Mouse (Mus musculus): ENCODE data around the gene Wdr24. TPM values are rescaled to one million over a fixed set of nuclear protein-coding genes. Genes with fewer than 3 reads are reported as not detected.
A peak's percentile ranks its signal among the peaks of the same experiment; 100 is the strongest.
"Not testable (repeated sequence)": the region's sequence is repeated elsewhere in the genome, so short reads cannot be mapped to it uniquely, and the experiment has no call there.

Gene Wdr24
- total RNA-seq, 2 experiments from 2014 or later, result 14.8 to 16.9 TPM

DNA sequence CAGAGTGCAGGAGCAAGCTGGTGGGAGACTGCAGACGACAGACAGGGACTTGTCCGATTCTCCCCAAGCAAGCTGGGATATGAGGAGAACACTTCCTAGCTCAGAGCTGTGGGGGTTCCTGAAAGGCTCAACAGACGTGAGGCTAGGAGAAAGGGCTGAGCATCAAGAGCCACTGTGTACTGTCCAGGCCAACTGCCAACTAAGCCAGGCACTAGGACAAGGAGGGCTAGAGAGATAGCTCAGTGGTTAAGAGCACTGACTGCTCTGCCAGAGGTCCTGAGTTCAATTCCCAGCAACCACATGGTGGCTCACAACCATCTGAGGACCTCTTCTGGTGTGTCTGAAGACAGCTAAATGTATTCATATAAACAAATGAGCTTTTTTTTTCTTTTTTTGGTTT, 19.1 kb downstream of the Wdr24 start:
- ATAC-seq (replicated peaks; ENCODE audit: poor library complexity, severe bottlenecking), result no peak

DNA sequence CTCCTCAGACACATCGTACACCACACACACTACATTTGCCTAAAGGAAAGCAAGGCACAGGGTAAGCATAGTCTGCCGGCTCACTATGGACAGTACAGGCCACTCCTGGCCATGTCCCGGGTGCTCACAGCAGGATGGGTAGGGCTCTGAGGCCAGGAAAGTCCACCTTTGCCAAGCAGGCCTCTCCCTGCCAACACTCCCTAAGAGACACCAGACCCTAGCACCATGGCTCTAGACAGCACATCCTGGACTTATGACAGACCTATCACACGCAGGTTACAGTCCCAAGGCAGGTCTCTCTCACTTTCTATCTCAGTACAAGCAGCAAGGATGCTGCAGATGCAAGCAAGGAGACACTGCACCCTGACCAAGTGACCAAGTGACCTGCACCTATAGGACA, 19.7 kb downstream of the Wdr24 start:
- no peak for ATAC-seq (replicated peaks; ENCODE audit: poor library complexity, severe bottlenecking)

DNA sequence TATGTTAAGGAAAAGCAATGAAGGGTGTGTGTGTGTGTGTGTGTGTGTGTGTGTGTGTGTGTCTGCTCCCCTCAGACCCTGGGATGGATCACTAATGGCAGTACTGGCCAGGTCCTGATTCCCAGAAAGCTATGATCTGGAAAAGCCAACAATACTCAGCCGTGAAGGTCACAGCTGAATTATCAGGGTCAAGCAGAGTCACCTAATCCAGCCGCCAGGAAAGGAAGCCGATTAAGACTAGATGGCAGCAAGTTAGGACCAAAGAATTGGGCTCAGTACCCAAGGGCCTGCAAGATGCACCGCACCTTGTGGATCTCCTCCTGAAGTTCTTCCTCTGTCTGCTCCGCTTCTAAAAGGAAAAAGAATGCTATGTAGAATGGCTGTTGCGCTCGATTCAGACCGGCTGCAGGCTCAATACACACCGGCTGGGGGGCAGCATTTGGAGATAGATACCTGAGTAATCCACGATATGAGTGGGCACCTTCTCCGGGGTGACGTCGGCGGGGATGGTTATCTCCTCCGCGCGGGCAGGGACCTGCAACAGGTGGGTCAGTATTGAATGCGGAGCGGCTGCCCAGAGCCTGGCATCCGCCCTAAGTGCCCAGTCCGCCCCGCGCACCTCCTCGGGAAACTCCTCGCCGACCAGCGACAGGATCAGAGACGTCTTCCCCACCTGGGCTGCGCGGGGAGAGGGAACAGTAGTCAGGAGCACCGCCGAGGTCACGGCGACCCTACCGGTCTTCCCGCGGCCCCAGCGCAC, 20.4 kb downstream of the Wdr24 start:
- ATAC-seq (replicated peaks; ENCODE audit: poor library complexity, severe bottlenecking), result no peak

- ATAC-seq (replicated peaks; ENCODE audit: poor library complexity, severe bottlenecking), result peak; percentile 95
Observed at GRCm38 (mm10) chr17:25844396-25844901, 21.0 kb downstream of the Wdr24 start, which contains the start of gene Rhot2. TSS of gene Rhot2 (minus strand) at chr17:25844851.

GRCm38 (mm10) chr17:25860229-25860628, 36.8 kb downstream of the Wdr24 start:
- no peak for ATAC-seq (replicated peaks; ENCODE audit: poor library complexity, severe bottlenecking)

GRCm38 (mm10) chr17:25860832-25861703, 37.6 kb downstream of the Wdr24 start, which contains the start of gene Wdr90:
TSS of gene Wdr90 (minus strand) at chr17:25861501.
- ATAC-seq (replicated peaks; ENCODE audit: poor library complexity, severe bottlenecking), result peak; percentile 97

DNA sequence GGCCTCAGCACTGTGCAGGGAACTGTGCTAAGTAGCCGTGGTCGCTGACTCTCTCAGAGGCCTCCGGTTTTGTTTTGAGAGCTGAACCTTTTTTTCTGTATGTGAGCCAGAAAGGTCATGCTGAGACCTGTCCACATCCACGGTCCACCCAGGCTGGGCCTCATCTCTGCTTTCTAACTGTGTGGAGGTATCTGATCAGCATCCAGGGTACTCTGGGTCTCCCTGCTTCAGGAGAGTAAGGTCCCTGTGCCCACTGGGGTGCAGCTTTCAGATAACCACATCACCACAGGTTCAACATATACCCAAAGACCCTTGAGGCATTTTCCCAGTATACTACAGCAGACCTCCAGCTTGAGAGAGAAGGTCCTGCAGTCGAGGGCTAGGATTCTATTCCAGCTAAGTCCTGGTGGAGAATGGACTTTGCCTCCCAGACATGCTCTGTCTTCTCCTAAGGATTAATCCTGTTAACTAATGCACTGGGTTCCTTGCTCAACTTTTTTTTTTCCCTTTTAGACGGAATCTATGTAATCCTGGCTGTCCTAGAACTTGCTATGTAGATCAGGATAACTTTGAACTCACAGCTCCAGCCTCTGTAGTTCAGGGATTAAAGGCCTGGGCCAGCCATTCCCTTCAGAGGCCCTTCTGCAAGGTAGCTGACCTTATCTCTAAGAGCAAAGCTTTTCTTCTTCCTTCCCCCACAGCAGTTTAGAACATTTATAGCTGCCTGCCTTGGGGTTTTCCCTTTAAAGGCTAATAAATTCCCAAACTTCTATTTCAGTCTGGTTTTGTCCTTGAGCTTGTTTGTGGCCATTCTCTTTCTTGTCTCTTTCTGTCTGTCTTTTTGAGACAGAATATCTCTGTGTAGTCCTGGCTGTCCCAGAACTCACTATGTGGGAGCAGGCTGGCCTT, 38.5 kb downstream of the Wdr24 start:
- ATAC-seq (replicated peaks; ENCODE audit: poor library complexity, severe bottlenecking), result no peak

- no peak for ATAC-seq (replicated peaks; ENCODE audit: poor library complexity, severe bottlenecking)
Observed at GRCm38 (mm10) chr17:25863681-25864080, 40.3 kb downstream of the Wdr24 start.

- no peak for ATAC-seq (replicated peaks; ENCODE audit: poor library complexity, severe bottlenecking)
Observed at GRCm38 (mm10) chr17:25864311-25864710, 40.9 kb downstream of the Wdr24 start.

GRCm38 (mm10) chr17:25865288-25865687, 41.9 kb downstream of the Wdr24 start:
- ATAC-seq (replicated peaks; ENCODE audit: poor library complexity, severe bottlenecking), result no peak

DNA sequence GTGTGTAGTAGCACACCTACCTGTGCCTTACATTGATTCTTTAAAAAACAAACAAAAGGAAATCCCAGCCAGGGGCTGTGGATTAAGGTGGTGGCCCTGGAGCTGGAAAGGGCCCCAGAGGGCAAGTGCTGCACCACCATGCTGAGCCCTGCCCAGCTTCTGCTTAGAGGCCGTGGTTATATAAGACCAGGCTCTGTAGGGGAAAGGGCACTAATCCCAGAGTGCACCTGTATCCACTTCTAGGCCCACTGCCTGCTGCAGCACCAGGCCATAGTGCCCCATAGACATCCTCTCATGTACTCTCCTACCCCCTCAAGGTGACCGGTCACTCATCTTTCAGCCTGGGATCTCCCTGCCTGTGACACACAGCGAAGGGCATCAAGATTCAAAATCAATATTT, 42.7 kb downstream of the Wdr24 start:
- ATAC-seq (replicated peaks; ENCODE audit: poor library complexity, severe bottlenecking), result no peak

DNA sequence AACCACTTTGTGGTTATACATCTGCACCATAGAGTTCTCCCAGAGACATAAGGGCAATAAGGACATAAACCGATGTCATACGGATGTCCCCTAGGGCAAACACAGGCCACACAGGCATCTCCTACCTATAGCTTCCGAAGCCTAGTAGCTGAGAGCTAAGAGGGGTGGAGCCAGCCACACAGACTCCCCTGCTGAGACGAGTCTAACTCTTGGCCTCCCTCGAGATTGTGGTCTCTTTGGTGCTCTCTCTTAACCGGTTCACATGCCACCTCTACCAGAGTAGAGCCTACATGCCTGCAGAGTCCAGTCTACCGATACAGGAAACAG, 44.0 kb downstream of the Wdr24 start:
- ATAC-seq (replicated peaks; ENCODE audit: poor library complexity, severe bottlenecking), result peak; percentile 13; the same call in 1 of the 2 replicates

DNA sequence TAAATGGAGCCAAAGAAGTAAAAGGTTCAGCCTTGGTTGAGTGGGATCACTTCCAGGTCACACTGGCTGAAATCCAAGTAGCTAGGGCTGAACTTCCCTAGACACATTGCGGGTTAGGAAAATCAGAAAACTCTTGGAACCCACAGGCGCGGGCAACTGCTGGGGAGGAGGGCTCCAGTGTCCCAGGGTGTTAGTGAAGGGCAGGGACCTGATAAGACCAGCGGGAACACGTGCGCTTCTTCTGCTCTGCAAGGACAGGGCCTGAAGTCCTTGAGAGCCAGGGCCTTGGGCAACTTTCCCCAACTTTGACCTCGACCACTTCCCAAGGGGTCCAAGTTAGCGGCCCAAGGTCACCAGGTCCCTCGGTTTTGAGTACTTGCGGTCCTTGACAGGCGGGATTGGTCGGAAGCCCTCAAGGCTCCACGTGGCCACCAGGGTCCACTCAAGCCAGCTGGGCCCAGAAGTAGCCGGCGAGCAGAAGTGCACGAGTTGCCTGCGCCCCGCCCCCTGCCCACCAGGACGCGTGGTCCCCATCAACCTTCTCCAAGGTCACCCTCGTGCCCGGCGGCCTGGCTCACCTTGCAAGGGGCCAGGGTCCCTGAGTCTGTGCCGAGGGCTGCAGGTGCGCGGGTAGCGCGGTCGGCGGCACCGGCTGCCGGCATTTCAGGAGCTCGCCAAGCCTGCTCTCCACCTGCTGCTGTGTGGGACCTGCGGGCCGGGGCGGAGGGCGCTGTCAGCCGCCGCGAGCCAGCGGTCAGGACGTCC, 44.6 kb downstream of the Wdr24 start:
- ATAC-seq (replicated peaks; ENCODE audit: poor library complexity, severe bottlenecking), result peak; percentile 50

GRCm38 (mm10) chr17:25868601-25869191, 45.3 kb downstream of the Wdr24 start, which contains the start of gene Mcrip2:
TSS of gene Mcrip2 (minus strand) at chr17:25868764.
- ATAC-seq (replicated peaks; ENCODE audit: poor library complexity, severe bottlenecking), result peak; percentile 83

DNA sequence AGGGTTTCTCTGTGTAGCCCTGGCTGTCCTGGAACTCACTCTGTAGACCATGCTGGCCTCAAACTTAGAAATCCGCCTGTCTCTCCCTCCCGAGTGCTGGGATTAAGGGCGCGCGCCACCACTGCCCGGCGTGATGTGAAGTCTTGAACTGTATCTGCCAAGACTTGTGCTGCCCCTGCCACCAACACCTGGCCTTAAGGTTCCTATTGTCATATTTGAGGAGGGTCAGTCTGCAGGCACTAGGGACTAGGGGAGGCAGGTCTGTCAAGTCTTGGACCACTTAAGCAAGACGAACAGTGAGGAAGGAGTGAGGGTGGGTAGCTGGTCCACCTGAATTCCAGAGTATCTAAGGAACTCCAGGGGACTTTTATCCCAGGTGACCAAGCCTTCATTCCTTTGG, 46.1 kb downstream of the Wdr24 start:
- no peak for ATAC-seq (replicated peaks; ENCODE audit: poor library complexity, severe bottlenecking)

DNA sequence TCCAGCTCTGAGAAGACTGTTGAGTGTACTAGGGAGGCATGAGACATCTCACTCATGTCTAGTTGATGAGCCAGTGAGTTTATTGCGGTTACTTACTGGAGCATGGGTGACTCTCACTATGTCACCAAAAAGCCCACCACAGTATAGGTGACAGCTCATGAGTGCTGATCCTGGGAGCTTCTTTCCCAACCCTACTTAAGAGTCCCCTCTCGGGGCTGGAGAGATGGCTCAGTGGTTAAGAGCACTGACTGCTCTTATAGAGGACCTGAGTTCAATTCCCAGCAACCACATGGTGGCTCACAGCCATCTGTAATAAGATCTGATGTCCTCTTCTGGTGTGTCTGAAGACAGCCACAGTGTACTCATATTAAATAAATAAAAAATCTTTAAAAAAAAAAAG, 46.5 kb downstream of the Wdr24 start:
- no peak for ATAC-seq (replicated peaks; ENCODE audit: poor library complexity, severe bottlenecking)

DNA sequence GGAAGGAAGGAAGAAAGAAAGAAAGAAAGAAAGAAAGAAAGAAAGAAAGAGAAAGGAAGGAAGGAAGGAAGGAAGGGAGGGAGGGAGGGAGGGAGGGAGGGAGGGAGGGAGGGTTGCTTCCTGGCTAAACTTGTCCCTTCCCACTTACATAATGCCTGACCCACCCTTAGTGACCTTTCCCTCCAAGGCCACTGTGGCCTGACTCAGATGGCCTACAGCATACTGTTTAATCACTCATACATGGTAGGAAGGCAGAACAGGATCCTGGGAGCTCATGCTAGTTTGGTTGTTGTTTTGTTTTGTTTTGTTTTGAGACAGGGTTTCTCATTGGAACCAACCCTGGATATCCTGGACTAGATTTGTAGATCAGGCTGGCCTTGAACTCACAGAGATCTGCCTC, 48.1 kb downstream of the Wdr24 start:
- not testable (repeated sequence) for ATAC-seq (replicated peaks; ENCODE audit: poor library complexity, severe bottlenecking)

DNA sequence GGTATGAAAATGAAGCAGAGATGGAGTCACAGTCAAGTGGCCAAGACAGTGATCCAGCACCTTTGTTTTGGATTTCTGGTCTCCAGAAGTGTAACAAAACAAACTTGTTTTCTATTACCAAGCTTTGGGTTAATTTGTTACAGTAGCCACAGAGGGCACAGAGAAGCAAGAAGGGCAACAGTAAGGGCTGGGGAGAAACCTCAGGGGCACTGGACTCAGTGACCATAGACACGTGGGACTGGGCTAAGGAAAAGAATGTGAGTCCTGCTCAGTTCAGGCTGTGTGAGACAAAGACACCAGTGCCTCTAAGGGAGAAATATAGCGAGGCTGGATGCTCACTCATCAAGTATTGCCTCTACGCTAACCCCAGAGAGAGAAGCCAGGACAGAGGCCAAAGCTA, 49.2 kb downstream of the Wdr24 start:
- ATAC-seq (replicated peaks; ENCODE audit: poor library complexity, severe bottlenecking), result no peak

All from granulocyte monocyte progenitor cell, adult 5-6 weeks (primary cell).